Mouse (Mus musculus) ES-Bruce4 (cell line): ENCODE measurements around the gene Sat2. TPM values are rescaled to one million over a fixed set of nuclear protein-coding genes. Genes with fewer than 3 reads are reported as not detected.
A peak's percentile ranks its signal among the peaks of the same experiment; 100 is the strongest.

Experiments
- H3K27ac ChIP-seq: 2 replicates; pipeline ENCODE4 v1.5.1; 2012; ENCODE audit warnings: low read length, inconsistent platforms; ENCODE audit not compliant: insufficient read depth
- H3K27me3 ChIP-seq: 2 replicates; pipeline ENCODE4 v1.6.1; 2012; ENCODE audit warnings: mild to moderate bottlenecking, low read length, inconsistent platforms; ENCODE audit not compliant: control insufficient read depth, poor library complexity, insufficient read depth, severe bottlenecking
- H3K36me3 ChIP-seq: 2 replicates; pipeline ENCODE4 v1.6.1; 2012; ENCODE audit warnings: inconsistent platforms, mild to moderate bottlenecking, low read length, moderate library complexity; ENCODE audit not compliant: control insufficient read depth, poor library complexity, insufficient read depth, severe bottlenecking
- H3K4me1 ChIP-seq: one replicate; pipeline ENCODE4 v1.8.1; 2011; ENCODE audit warnings: low read length; ENCODE audit not compliant: control insufficient read depth, insufficient read depth
- H3K4me3 ChIP-seq: 2 replicates; pipeline ENCODE4 v1.5.1; 2011; ENCODE audit warnings: low read depth, mild to moderate bottlenecking, low read length
- H3K9ac ChIP-seq: 2 replicates; pipeline ENCODE4 v1.6.1; 2012; ENCODE audit warnings: low read depth, mild to moderate bottlenecking, inconsistent platforms; ENCODE audit not compliant: poor library complexity, severe bottlenecking
- H3K9me3 ChIP-seq: replicated peaks from 2 replicates; pipeline ENCODE4 v1.6.1; 2012; ENCODE audit warnings: mild to moderate bottlenecking, low read length, inconsistent platforms; ENCODE audit not compliant: control insufficient read depth, poor library complexity, insufficient read depth, severe bottlenecking
- CTCF ChIP-seq: IDR thresholded peaks from one replicate; pipeline ENCODE4 v1.8.1; 2011; ENCODE audit warnings: low read depth, low read length
- EP300 ChIP-seq: IDR thresholded peaks from 2 replicates; pipeline ENCODE4 v1.6.1; 2011; ENCODE audit warnings: low read depth, low read length; ENCODE audit not compliant: insufficient read depth
- POLR2A ChIP-seq: IDR thresholded peaks from one replicate; pipeline ENCODE4 v1.8.1; 2011; ENCODE audit warnings: low read length; ENCODE audit not compliant: insufficient read depth
- polyA plus RNA-seq: library from polyadenylated mRNA; stranded (reverse); fragments of >200 nt; gene quantifications from 2 replicates; pipeline ENCODE4 v1.2.4, GENCODE M21; 2011; ENCODE audit warnings: low read depth; ENCODE audit not compliant: missing spikeins, insufficient read depth, insufficient read length

The Sat2 gene
- polyA plus RNA-seq, result 9.1 and 9.6 TPM in 2 replicates

DNA sequence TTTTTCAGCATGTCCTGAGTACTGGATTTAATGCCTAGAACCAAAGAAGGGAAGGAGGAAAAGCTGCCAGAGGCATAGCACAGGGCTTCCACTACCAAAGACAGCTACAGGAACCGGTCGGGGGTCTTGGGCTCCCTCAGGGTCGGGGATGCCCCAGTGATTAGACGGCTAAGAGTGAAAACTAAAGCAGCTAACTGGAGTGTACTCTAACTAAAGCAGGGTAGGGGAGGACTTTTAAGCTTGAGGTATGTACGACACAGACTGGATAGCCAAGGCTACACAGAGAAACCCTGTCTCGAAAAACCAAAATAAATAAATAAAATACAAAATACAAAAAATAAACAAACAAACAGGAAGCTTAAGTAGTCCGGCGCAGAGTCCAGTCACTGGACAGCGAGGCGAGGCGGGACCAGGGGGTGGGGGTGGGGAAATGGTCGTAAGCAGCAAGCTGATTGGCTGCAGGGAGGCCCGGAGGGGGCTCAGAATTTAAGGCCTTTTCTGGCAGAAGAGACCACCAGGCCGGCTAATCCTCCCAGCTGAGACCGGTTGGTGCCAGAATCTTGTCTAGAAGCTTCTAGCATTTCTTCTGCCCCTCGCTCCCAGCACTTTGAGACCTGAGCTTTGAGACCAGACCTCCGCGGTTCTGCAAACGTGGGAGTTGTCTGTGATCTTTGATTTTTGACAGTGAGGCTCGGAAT lies at the start of gene Sat2:
Sat2 (plus strand) TSS at position 454 of the 698 bp plus-strand sequence.
- Histone ChIP-seq H3K9me3 (no peaks in the 10 kb centered on the region), H3K4me1 (no peaks in the 10 kb centered on the region), H3K27me3 (no peaks in the 10 kb centered on the region), H3K27ac (no peak within 1 kb of the TSS), H3K9ac (peak within 1 kb of the TSS; percentile 55), H3K36me3 (no peaks in the 10 kb centered on the region), H3K4me3 (peak within 1 kb of the TSS; percentile 71)
- TF ChIP-seq POLR2A (no peak), EP300 (no peak), CTCF (no peak)

DNA sequence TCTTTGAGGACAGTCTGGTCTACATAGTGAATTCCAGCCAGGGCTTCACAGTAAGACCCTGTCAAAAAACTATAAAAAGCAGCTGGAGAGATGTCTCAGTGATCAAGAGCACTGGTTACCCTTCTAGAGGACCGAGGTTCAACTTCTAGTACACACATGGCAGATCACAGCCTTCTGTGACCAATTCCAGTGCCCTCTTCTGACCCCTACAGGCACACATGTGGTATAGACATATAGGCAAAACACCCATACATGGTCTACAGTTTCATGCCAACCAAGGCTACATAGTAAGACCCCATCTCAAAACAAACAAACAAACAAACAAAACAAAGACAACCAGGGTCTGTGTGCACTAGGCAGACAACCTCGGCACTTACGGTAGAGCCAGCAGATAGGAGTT lies 46.6 kb upstream of the Sat2 start:
- Histone ChIP-seq H3K27me3 (no peaks in the 10 kb centered on the region), H3K9me3 (no peaks in the 10 kb centered on the region), H3K27ac (no peak overlapping the region), H3K36me3 (peaks cover 25% of the 10 kb centered on the region), H3K4me3 (no peak overlapping the region), H3K4me1 (peaks cover 2% of the 10 kb centered on the region), H3K9ac (no peak overlapping the region)
- no peak for TF ChIP-seq POLR2A
- TF ChIP-seq EP300, result no peak
- TF ChIP-seq CTCF, result peak; percentile 2

DNA sequence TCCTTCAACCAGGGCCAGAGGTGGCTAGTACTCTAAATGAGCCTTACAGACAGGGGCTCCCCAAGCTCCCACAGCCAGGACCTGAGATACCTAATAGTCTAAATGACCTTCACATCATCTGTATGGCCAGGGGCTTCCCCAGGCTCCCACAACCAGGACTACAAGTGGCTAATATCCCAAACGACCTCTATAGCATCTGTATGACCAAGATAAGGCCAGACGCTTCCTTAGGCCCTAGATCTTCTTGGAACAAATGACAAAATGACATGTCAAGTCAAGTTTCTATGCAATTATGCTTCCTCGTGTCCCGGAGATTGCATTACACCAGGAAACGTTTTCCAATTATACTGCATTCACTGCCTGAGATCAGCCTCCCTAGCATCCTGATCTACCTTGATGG lies 45.5 kb upstream of the Sat2 start:
- TF ChIP-seq POLR2A (no peak), EP300 (no peak), CTCF (no peak)
- Histone ChIP-seq H3K4me1 (peaks cover 2% of the 10 kb centered on the region), H3K27ac (no peak overlapping the region), H3K4me3 (no peak overlapping the region), H3K9ac (no peak overlapping the region), H3K27me3 (no peaks in the 10 kb centered on the region), H3K36me3 (peaks cover 15% of the 10 kb centered on the region), H3K9me3 (no peaks in the 10 kb centered on the region)

DNA sequence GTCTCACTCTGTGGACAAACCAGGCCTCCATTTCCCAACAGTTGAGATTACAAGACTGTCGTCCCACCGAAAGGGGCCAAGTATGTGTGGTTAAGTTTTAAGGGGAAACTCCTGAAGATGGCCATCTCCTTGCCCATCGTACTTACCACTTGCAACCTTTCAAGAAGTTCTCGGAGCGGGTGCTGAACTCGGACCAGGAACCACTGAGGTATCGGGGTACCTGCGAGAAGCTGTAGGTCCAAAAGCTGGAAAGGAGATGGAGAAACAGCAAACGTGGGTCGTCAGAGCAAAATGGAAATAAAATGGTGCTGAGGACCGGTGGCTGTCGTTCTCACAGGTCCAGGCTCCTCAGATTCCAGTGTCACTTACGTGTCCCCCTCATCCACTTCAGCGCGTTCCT lies 43.5 kb upstream of the Sat2 start:
- H3K9me3 ChIP-seq, result no peaks in the 10 kb centered on the region

DNA sequence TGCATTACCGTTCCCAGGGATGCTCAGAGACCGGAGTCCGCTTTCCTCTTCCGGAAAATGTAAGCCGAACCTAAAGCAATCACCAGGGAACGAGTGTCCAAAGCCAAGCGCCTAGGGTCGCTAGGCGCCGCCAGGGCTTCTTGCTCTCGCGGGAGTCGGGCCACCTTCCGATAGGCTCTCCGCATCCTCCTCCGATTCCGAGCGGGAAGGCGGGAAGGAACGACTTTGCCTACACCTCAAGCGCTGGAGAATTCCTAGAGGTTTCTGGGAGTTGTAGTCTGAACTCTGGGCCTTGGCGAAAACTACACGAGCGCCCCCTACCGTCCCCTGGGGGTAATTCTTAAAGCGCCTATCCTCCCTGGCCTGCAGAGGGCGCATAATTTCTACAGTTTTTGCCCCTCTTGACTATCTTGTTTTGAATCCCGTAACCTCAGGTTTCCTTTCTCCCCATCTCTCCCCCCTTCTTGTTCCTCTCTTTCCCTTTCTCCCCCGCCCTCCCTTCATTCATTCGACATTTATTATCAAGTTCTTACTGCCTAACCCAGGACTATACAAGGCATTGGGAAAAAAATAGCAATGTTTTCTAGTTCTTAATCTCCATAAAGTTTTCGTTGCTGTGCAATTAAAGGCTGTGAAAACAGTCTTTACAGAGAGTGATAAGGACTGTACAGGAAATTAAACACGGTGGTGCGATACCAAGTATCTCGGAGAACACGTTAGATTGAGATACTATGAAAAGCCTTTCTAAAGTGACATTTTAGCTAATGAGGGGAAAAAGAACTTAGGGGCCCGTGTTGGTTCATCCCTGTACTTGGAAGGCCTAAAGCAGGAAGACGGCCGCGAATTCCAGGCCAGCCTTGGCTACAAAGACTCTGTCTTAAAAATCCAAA lies 42.5 kb upstream of the Sat2 start:
- H3K27ac ChIP-seq, result peak overlapping the region; percentile 90
- peaks cover 9% of the 10 kb centered on the region for H3K36me3 ChIP-seq
- H3K27me3 ChIP-seq, result no peaks in the 10 kb centered on the region
- TF ChIP-seq CTCF, result peak; percentile 99
- no peak for TF ChIP-seq EP300
- H3K4me3 ChIP-seq, result peak overlapping the region; percentile 96
- H3K9me3 ChIP-seq, result no peaks in the 10 kb centered on the region
- peaks cover 2% of the 10 kb centered on the region for H3K4me1 ChIP-seq
- H3K9ac ChIP-seq, result peak overlapping the region; percentile 92

More for the DNA sequence above, 43.5 kb upstream of the Sat2 start:
- H3K27me3 ChIP-seq, result no peaks in the 10 kb centered on the region
- H3K27ac ChIP-seq, result no peak overlapping the region
- peaks cover 9% of the 10 kb centered on the region for H3K36me3 ChIP-seq
- H3K4me3 ChIP-seq, result peak overlapping the region; percentile 88
- TF ChIP-seq CTCF (no peak), EP300 (no peak), POLR2A (no peak)
- H3K4me1 ChIP-seq, result peaks cover 2% of the 10 kb centered on the region
- peak overlapping the region; percentile 76 for H3K9ac ChIP-seq

DNA sequence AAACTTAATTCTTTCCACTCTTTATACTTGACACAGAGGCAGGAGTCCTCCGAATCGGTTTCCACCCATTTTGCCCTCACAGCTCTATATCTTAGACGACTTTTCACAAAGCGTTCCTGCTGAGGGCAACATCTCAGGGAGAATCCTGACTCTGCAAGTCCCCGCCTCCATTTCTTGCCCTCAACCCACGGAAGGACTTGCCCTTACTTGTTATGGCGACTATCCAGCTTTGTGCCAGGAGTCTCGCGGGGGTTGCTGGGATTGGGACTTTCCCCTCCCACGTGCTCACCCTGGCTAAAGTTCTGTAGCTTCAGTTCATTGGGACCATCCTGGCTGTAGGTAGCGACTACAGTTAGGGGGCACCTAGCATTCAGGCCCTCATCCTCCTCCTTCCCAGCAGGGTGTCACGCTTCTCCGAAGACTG lies 41.7 kb upstream of the Sat2 start, which contains the start of the genes Wrap53 and Trp53:
Wrap53 (minus strand) TSS at position 165 of the 424 bp plus-strand sequence.
Trp53 (plus strand) TSS at position 269 of the 424 bp plus-strand sequence.
- no peaks in the 10 kb centered on the region for H3K9me3 ChIP-seq
- H3K9ac ChIP-seq, result peak within 1 kb of the TSS; percentile 92
- H3K27me3 ChIP-seq, result no peaks in the 10 kb centered on the region
- TF ChIP-seq EP300, result 0 out of 2 replicates have a peak, but pooled peaks have one; percentile 39
- no peak for TF ChIP-seq CTCF
- TF ChIP-seq POLR2A, result peak; percentile 95
- H3K27ac ChIP-seq, result peak within 1 kb of the TSS; percentile 100
- peaks cover 4% of the 10 kb centered on the region for H3K4me1 ChIP-seq
- peak within 1 kb of the TSS; percentile 96 for H3K4me3 ChIP-seq
- peaks cover 9% of the 10 kb centered on the region for H3K36me3 ChIP-seq
